Mouse (Mus musculus): ENCODE data around the gene Vinac1.

- TF ChIP-seq CTCF (IDR thresholded peaks at IDR 0.05 in 2 of 3, conservative IDR thresholded peaks at IDR 0.05 in 1 of 3; ENCODE audit: control insufficient read depth in 1 of 3, insufficient read depth in 1 of 3, low read depth in 2 of 3, low read length in 3 of 3, poor library complexity in 1 of 3, severe bottlenecking in 1 of 3), result no peak
- no peak for TF ChIP-seq POLR2A (IDR thresholded peaks at IDR 0.05; ENCODE audit: control insufficient read depth in 1 of 2, insufficient read depth in 1 of 2, low read depth in 1 of 2, low read length in 2 of 2, poor library complexity in 1 of 2)
- no peak for TF ChIP-seq EP300 (IDR thresholded peaks at IDR 0.05; ENCODE audit: low read depth in 1 of 2, low read length in 2 of 2)
- TF ChIP-seq GATA1 (IDR thresholded peaks at IDR 0.05; ENCODE audit: low read depth, low read length), result no peak
- no peak for TF ChIP-seq TCF12 (IDR thresholded peaks at IDR 0.05; ENCODE audit: low read depth, low read length)
- TF ChIP-seq ZC3H11A (IDR thresholded peaks at IDR 0.05; ENCODE audit: low read depth, low read length), result no peak
- TF ChIP-seq CHD2 (IDR thresholded peaks at IDR 0.05; ENCODE audit: low read length), result no peak
- no peak for TF ChIP-seq MAX (IDR thresholded peaks at IDR 0.05; ENCODE audit: low read length)
- no peak for TF ChIP-seq USF2 (IDR thresholded peaks at IDR 0.05; ENCODE audit: borderline replicate concordance in 1 of 2, insufficient read depth in 1 of 2, low read depth in 1 of 2, low read length in 2 of 2)
- TF ChIP-seq RCOR1 (IDR thresholded peaks at IDR 0.05; ENCODE audit: low read depth, low read length), result no peak
- TF ChIP-seq NRF1 (IDR thresholded peaks at IDR 0.05; ENCODE audit: insufficient read depth, low read depth, low read length, poor library complexity, severe bottlenecking), result no peak
These were observed 9.5 kb downstream of the Vinac1 start for GRCm38 (mm10) chr2:129038426-129038936.

Measured in MEL (cell line).